Mouse (Mus musculus) megakaryocyte, embryonic 14.5 days (primary cell): Measurements from ENCODE around the gene Hepacam2. TPM values are rescaled to one million over a fixed set of nuclear protein-coding genes. Genes with fewer than 3 reads are reported as not detected.
"Not testable (repeated sequence)": the region's sequence is repeated elsewhere in the genome, so short reads cannot be mapped to it uniquely, and the experiment has no call there.

Experiments
- H3K27me3 ChIP-seq: replicated peaks from 2 replicates; pipeline ENCODE3; 2012; ENCODE audit warnings: inconsistent platforms
- H3K36me3 ChIP-seq: replicated peaks from 2 replicates; pipeline ENCODE3; 2012; ENCODE audit warnings: low read length, inconsistent platforms, mixed read lengths
- H3K4me1 ChIP-seq: 2 replicates; pipeline ENCODE4 v1.6.1; 2012; ENCODE audit warnings: inconsistent platforms
- H3K4me3 ChIP-seq: replicated peaks from 2 replicates; pipeline ENCODE3; 2012; ENCODE audit warnings: moderate library complexity, mild to moderate bottlenecking, inconsistent platforms
- H3K9me3 ChIP-seq: 2 replicates; pipeline ENCODE4 v1.6.1; 2012; ENCODE audit warnings: inconsistent platforms
- FLI1 ChIP-seq: IDR thresholded peaks from 2 replicates; pipeline ENCODE4 v1.6.1; 2012; ENCODE audit warnings: low read length, inconsistent platforms, mixed read lengths
- GATA1 ChIP-seq: IDR thresholded peaks from 3 replicates; pipeline ENCODE4 v1.6.1; 2012; ENCODE audit warnings: mixed read lengths, low read length, inconsistent platforms, borderline replicate concordance
- polyA plus RNA-seq: library from polyadenylated mRNA; stranded (reverse); fragments of >175 nt; gene quantifications from 2 replicates; pipeline ENCODE4 v1.2.3, GENCODE M21; 2012; ENCODE audit warnings: low replicate concordance; ENCODE audit not compliant: insufficient read depth

Hepacam2 gene
- polyA plus RNA-seq, result not detected in 2 replicates

- no peak for TF ChIP-seq GATA1
- H3K36me3 ChIP-seq, result no peaks in the 10 kb centered on the region
- H3K27me3 ChIP-seq, result no peaks in the 10 kb centered on the region
- H3K4me3 ChIP-seq, result peak within 1 kb of the TSS; percentile 92
- H3K4me1 ChIP-seq, result peaks cover 23% of the 10 kb centered on the region
- no peaks in the 10 kb centered on the region for H3K9me3 ChIP-seq
Measured at GRCm38 (mm10) chr6:3498162-3498848, at the start of gene Hepacam2, which contains the start of gene Vps50. TSS of gene Hepacam2 (minus strand) at chr6:3498298. TSS of gene Vps50 (plus strand) at chr6:3498382.

GRCm38 (mm10) chr6:3544970-3545369 lies 46.9 kb upstream of the Hepacam2 start:
- Histone ChIP-seq H3K27me3 (no peaks in the 10 kb centered on the region), H3K4me3 (no peak overlapping the region), H3K4me1 (peaks cover 10% of the 10 kb centered on the region), H3K9me3 (no peaks in the 10 kb centered on the region), H3K36me3 (peaks cover 30% of the 10 kb centered on the region)
- no peak for TF ChIP-seq GATA1
- TF ChIP-seq FLI1, result no peak

GRCm38 (mm10) chr6:3543862-3544261 lies 45.8 kb upstream of the Hepacam2 start:
- Histone ChIP-seq H3K9me3 (no peaks in the 10 kb centered on the region), H3K36me3 (peaks cover 31% of the 10 kb centered on the region), H3K4me3 (peak overlapping the region; percentile 31), H3K27me3 (no peaks in the 10 kb centered on the region), H3K4me1 (peaks cover 8% of the 10 kb centered on the region)
- TF ChIP-seq GATA1, result no peak
- no peak for TF ChIP-seq FLI1

GRCm38 (mm10) chr6:3539470-3539869 lies 41.4 kb upstream of the Hepacam2 start:
- TF ChIP-seq GATA1 (no peak), FLI1 (no peak)
- H3K4me1 ChIP-seq, result peaks cover 42% of the 10 kb centered on the region
- no peaks in the 10 kb centered on the region for H3K27me3 ChIP-seq
- H3K9me3 ChIP-seq, result no peaks in the 10 kb centered on the region
- H3K4me3 ChIP-seq, result no peak overlapping the region
- H3K36me3 ChIP-seq, result peaks cover 22% of the 10 kb centered on the region

GRCm38 (mm10) chr6:3536048-3536447 lies 38.0 kb upstream of the Hepacam2 start:
- no peaks in the 10 kb centered on the region for H3K27me3 ChIP-seq
- TF ChIP-seq GATA1, result no peak
- TF ChIP-seq FLI1, result no peak
- H3K4me1 ChIP-seq, result peaks cover 42% of the 10 kb centered on the region
- H3K4me3 ChIP-seq, result no peak overlapping the region
- H3K9me3 ChIP-seq, result no peaks in the 10 kb centered on the region
- H3K36me3 ChIP-seq, result peaks cover 18% of the 10 kb centered on the region

GRCm38 (mm10) chr6:3531445-3531844 lies 33.3 kb upstream of the Hepacam2 start:
- Histone ChIP-seq H3K27me3 (no peaks in the 10 kb centered on the region), H3K4me1 (peaks cover 28% of the 10 kb centered on the region), H3K9me3 (no peaks in the 10 kb centered on the region), H3K4me3 (no peak overlapping the region), H3K36me3 (peaks cover 10% of the 10 kb centered on the region)
- no peak for TF ChIP-seq GATA1
- no peak for TF ChIP-seq FLI1

GRCm38 (mm10) chr6:3528198-3528597 lies 30.1 kb upstream of the Hepacam2 start:
- H3K27me3 ChIP-seq, result no peaks in the 10 kb centered on the region
- no peak for TF ChIP-seq FLI1
- no peak for TF ChIP-seq GATA1
- no peak overlapping the region for H3K4me3 ChIP-seq
- H3K4me1 ChIP-seq, result peaks cover 14% of the 10 kb centered on the region
- peaks cover 10% of the 10 kb centered on the region for H3K36me3 ChIP-seq
- H3K9me3 ChIP-seq, result no peaks in the 10 kb centered on the region

- H3K36me3 ChIP-seq, result peaks cover 6% of the 10 kb centered on the region
- peak overlapping the region; percentile 66 for H3K4me3 ChIP-seq
- peaks cover 16% of the 10 kb centered on the region for H3K4me1 ChIP-seq
- TF ChIP-seq GATA1, result no peak
- no peak for TF ChIP-seq FLI1
- no peaks in the 10 kb centered on the region for H3K27me3 ChIP-seq
- no peaks in the 10 kb centered on the region for H3K9me3 ChIP-seq
Measured at GRCm38 (mm10) chr6:3512611-3513010, 14.5 kb upstream of the Hepacam2 start.

- no peaks in the 10 kb centered on the region for H3K9me3 ChIP-seq
- peaks cover 16% of the 10 kb centered on the region for H3K4me1 ChIP-seq
- no peak for TF ChIP-seq FLI1
- no peak for TF ChIP-seq GATA1
- no peak overlapping the region for H3K4me3 ChIP-seq
- no peaks in the 10 kb centered on the region for H3K36me3 ChIP-seq
- H3K27me3 ChIP-seq, result no peaks in the 10 kb centered on the region
Measured at GRCm38 (mm10) chr6:3511612-3512011, 13.5 kb upstream of the Hepacam2 start.

GRCm38 (mm10) chr6:3511116-3511515 lies 13.0 kb upstream of the Hepacam2 start:
- Histone ChIP-seq H3K9me3 (no peaks in the 10 kb centered on the region), H3K4me1 (peaks cover 19% of the 10 kb centered on the region), H3K27me3 (no peaks in the 10 kb centered on the region), H3K4me3 (no peak overlapping the region), H3K36me3 (peaks cover 2% of the 10 kb centered on the region)
- TF ChIP-seq GATA1 (no peak), FLI1 (no peak)

- Histone ChIP-seq H3K27me3 (no peaks in the 10 kb centered on the region), H3K36me3 (peaks cover 5% of the 10 kb centered on the region), H3K4me3 (no peak overlapping the region), H3K4me1 (peaks cover 17% of the 10 kb centered on the region), H3K9me3 (no peaks in the 10 kb centered on the region)
- TF ChIP-seq GATA1, result no peak
- no peak for TF ChIP-seq FLI1
Measured at GRCm38 (mm10) chr6:3509782-3510181, 11.7 kb upstream of the Hepacam2 start.

- not testable (repeated sequence) for H3K27me3 ChIP-seq, H3K4me3 ChIP-seq, H3K36me3 ChIP-seq, H3K9me3 ChIP-seq
- H3K4me1 ChIP-seq, result peaks cover 16% of the 10 kb centered on the region
Measured at GRCm38 (mm10) chr6:3508151-3508550, 10.1 kb upstream of the Hepacam2 start.
